Mouse (Mus musculus) cortical plate, adult 2 months (tissue): ENCODE data around the gene Gm6169. TPM values are rescaled to one million over a fixed set of nuclear protein-coding genes. Genes with fewer than 3 reads are reported as not detected.
"Not testable (repeated sequence)": the region's sequence is repeated elsewhere in the genome, so short reads cannot be mapped to it uniquely, and the experiment has no call there.

ENCODE experiments used
- H3K27ac ChIP-seq: fragments of 200-500 bp; 2 replicates; pipeline ENCODE4 v1.5.1; 2012; ENCODE audit warnings: low read length, control low read depth, inconsistent platforms; ENCODE audit not compliant: insufficient read depth
- H3K4me1 ChIP-seq: fragments of 200-500 bp; 2 replicates; pipeline ENCODE4 v1.6.1; 2011; ENCODE audit warnings: low read length; ENCODE audit not compliant: control insufficient read depth, insufficient read depth
- H3K4me3 ChIP-seq: fragments of 200-500 bp; 2 replicates; pipeline ENCODE4 v1.5.1; 2011; ENCODE audit warnings: mild to moderate bottlenecking, low read length, control low read depth; ENCODE audit not compliant: insufficient read depth
- CTCF ChIP-seq: fragments of 200-500 bp; IDR thresholded peaks from 2 replicates; pipeline ENCODE4 v1.5.1; 2011; ENCODE audit warnings: mild to moderate bottlenecking, control low read depth, low read length; ENCODE audit not compliant: insufficient read depth; ENCODE audit errors: extremely low read depth
- POLR2A ChIP-seq: fragments of 200-500 bp; IDR thresholded peaks from 2 replicates; pipeline ENCODE4 v1.6.1; 2011; ENCODE audit warnings: mild to moderate bottlenecking, low read length, control low read depth; ENCODE audit not compliant: insufficient read depth; ENCODE audit errors: extremely low read depth
- polyA plus RNA-seq: library from polyadenylated mRNA; depleted of rRNA; stranded (reverse); fragments of >200 nt; gene quantifications from 2 replicates; pipeline ENCODE4 v1.2.3, GENCODE M21; 2012

The Gm6169 gene
- polyA plus RNA-seq, 1 experiment, result 0.56 TPM

DNA sequence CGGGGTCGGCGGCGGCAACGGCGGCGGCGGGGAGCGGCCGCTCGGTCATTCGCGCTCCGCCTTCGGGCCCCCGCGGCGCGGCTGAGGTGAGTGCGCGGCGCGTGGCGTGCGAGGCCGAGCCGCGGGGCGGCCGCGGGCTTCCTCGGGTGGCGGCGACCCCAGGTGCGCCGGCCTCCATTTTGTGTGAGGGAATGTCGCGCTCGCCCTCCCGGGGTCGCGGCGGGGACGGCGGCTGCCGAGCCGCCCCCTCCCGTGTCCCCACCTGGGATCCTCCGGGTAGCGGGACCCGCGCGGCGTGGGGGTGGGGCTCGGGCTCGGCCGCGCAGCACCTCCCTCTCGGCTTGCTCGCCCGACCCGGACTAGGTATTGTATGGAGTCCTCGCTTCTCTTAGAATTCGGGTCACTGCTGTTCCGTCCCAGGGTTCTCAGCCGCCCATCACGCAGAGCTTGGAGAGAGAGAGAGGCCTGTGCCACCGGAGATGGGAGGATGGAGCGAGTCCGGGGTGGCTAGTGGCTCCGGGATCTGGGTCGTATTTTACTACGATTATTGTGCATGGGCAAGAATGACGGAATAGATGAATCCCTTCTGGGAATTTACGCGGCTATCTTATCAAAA is 27.3 kb downstream of the Gm6169 start:
- TF ChIP-seq CTCF, result no peak
- TF ChIP-seq POLR2A, result no peak
- peak overlapping the region; percentile 46 for H3K4me3 ChIP-seq
- H3K27ac ChIP-seq, result 0 out of 2 replicates have a peak overlapping the region, but pooled peaks have one; percentile 0
- H3K4me1 ChIP-seq, result no peaks in the 10 kb centered on the region; the same call in none of the 2 replicates

DNA sequence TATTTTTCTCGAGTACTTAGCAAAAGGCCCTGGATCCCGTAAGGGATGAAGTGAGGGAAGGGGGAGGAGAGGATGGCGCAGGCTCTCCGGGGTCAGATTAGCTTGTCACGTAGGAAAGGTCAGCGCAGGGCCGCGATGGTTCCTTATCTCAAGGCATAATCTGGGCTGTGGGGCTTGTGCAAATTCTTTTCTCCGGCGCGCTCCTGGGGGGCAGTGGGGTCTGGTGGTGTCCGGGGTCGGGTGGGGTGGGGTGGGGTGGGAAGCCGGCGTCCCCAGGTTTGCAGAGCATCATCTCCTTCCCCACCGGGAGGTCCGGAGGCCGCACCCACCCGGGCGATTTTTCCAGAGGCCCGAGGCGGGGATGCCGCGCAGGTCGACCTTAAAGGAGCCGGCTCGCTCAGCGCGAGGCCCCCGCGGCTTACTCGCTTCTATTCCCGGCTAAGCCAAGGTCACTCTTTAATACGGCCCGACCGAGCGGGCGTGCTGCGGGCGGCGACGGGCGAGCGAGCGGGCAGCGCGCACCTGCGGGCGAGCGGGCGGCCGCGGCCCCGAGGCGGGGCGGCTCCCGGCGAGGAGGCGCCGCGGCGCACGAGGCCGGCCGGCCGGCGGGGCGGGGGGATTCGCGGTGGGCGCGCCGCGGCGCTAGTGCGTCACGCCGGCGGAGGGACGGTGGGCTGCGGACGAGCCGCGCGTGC is 28.0 kb downstream of the Gm6169 start:
- Histone ChIP-seq H3K4me1 (no peaks in the 10 kb centered on the region; the same call in none of the 2 replicates), H3K4me3 (peak overlapping the region; percentile 46), H3K27ac (peak overlapping the region; percentile 93)
- TF ChIP-seq CTCF (no peak), POLR2A (no peak)

DNA sequence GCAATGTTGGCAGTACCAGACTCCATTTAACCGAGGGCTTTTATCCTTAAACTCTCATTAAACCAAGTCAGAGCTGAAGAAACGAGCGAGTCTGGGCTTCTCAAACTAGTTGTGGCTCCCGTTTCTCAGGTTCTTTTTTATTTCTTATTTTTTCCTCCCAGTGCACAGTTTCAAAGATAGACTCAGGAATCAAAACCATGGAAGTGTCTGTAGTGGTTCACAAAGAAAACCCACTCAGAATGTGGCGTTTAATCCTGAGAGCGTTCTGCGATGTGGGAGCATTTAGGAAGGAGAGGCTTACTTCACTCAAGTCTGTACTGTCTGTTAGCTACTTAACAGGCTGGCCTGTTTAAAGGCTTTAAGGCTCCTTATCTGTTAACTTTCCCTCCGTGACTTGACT is 30.9 kb downstream of the Gm6169 start:
- no peaks in the 10 kb centered on the region for H3K4me1 ChIP-seq
- TF ChIP-seq CTCF (no peak), POLR2A (no peak)
- no peak overlapping the region for H3K4me3 ChIP-seq
- H3K27ac ChIP-seq, result no peak overlapping the region

DNA sequence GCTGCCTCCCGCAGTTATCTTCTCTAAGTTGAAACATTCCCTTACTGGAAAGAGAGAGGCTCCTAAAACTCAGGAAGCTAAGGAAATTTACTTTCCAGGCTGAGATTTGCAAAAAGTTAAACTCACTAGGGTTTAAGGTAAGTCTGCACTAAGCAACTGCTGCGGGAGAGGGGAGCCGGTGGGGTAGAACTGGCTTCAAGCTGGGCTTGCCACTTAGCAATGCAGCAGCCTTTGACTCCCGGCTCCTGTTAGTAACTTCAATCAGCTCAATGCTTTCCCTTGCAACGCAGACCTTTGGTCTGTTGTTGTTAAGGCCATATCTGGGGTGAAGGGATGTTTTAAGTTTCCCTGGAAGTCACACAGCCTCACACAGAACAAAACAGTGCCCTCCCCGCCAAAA is 31.3 kb downstream of the Gm6169 start:
- no peak overlapping the region for H3K27ac ChIP-seq
- no peak overlapping the region for H3K4me3 ChIP-seq
- TF ChIP-seq POLR2A (no peak), CTCF (no peak)
- no peaks in the 10 kb centered on the region for H3K4me1 ChIP-seq

DNA sequence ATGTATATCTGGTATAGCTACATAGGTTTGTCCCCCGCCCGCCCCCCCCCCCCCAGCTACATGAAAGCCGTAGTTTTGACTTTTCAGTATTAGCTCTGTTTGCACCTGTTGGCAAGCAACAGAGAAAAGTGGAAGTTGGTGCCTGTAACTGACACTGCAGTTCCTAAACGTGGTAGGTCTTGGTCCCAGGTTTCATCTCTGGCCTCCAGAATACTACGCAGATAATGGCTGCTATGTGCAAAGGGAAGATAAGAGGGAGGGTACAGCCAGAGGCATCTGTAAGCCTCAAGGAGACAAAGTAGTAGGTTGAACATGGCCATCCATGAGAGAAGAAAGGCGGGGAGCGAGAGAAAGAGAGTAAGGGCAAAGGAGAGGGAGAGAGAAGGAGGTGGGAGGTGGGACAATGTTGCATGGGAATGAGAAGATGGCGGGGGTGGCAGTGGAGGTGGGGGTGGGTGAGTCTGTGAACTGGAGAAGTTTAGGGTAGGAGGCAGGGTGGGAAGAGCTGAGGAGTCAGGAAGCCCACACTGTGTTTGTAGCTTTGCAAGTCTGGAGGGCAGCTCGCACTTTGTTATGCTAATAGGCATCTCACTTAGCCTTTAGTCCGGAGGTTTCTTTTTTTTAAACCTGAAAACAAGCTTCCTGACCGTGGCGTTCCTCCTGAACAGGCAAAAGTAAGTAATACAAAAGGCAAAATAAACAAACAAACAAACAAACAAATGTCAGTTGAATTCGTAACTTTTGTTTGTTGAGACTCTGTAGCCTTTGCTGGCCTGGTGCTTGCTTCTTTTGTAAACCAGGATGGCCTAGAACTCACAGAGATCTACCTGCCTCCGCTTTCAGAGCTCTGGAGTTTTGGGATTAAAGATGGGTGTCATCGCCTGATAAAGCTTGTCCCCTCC is 32.1 kb downstream of the Gm6169 start, which contains the start of gene Fam169a:
Fam169a (plus strand) TSS at position 638 of the 902 bp plus-strand sequence.
- TF ChIP-seq CTCF (no peak), POLR2A (no peak)
- no peaks in the 10 kb centered on the region for H3K4me1 ChIP-seq

DNA sequence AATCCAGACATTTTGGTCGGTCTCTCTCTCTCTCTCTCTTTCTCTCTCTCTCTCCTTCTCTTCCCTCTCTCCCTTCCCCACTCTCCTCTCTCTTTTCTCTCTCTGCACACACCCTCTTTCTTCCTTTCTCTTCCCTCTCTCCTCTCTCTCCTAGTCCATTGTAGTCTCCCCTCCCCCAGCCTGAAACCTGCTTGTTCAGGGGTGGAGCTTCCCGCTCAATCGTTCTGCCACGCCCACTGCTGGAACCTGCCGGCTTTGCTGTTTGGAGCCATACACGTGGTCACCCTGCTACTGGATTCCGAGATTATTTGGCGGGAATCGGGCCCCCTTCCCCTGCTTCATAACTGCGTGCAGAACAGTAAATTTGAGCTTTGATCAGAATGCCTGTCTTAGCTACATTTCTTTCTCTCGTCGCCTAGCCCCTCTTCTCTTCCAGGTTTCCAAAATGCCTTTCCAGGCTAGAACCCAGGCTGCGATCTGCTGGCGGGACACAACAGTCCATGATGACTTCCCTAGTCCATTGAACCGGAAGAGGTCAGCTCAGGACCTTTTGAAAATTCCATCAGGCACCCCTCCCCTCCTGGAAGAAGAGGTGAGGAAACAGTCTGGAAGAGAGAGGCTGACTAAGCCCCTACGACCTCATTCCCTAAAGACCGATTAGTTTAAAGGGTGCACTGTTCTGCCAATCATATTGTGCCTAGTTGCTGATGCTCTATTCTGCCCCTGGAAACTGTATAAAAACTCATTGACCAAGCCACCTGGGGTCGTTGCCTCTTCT is 34.0 kb downstream of the Gm6169 start:
- H3K4me3 ChIP-seq, H3K4me1 ChIP-seq, H3K27ac ChIP-seq: not testable (repeated sequence)

More for the DNA sequence above, 32.1 kb downstream of the Gm6169 start, which contains the start of gene Fam169a:
- Histone ChIP-seq H3K4me3 (no peak within 1 kb of the TSS), H3K27ac (no peak within 1 kb of the TSS)

DNA sequence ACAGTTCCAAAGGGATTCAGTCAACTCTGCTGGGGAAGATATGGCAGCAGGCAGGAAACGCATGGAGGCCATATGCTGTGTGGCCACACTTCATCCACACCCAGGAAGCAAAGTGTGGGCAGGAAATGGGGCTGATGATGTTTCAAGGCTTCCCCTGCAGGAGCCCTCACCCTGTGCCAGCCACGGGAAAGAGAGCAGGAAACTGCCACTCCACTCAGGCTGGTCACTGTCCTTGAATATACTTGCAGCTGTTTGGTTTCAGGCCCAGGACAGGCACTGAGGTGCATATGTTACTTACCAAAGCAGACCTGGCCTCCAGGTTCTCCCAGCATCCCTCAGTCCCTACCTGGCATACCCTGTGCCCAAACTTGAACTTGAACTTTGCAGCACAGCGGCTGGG is 34.6 kb downstream of the Gm6169 start:
- no peak overlapping the region for H3K4me3 ChIP-seq
- no peak overlapping the region for H3K27ac ChIP-seq
- no peaks in the 10 kb centered on the region for H3K4me1 ChIP-seq
- TF ChIP-seq POLR2A, result no peak
- TF ChIP-seq CTCF, result no peak

DNA sequence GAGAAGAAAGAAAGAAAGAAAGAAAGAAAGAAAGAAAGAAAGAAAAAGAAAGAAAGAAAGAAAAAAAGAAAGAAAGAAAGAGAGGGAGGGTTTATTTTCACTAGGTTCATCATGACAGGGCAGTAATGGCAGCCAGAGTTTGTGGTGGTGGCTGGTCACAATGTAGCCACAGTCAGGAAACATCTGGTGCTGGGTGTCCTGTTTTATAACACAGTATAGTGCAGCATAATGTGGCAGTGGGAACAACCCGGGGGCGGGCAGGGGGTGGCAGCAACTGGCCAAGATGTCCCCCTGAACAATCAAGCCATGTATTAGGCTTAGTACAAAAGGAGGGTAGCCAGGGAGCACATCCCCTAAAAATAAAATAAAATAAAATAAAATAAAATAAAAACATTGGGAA is 35.6 kb downstream of the Gm6169 start:
- H3K4me3 ChIP-seq, result no peak overlapping the region

DNA sequence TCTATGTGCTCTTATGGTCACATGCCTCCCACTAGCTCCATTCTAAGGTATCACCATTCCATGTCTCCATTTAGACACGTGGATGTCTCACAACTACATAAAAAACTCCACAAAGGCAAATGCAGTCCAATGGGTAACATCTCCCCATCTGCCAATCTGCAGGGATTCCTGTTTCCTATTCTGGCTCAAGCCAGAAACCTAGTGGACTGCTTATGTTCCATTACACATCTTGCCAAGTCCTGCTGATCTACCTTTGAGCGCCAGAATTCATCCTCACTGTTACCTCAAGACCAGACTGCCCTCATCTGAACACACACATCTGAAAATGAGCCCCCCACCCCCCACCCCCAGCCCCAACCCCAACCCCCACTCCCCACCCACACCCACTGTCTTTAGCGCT is 36.9 kb downstream of the Gm6169 start:
- Histone ChIP-seq H3K4me1 (no peaks in the 10 kb centered on the region), H3K27ac (no peak overlapping the region), H3K4me3 (no peak overlapping the region)
- TF ChIP-seq POLR2A, result no peak

More for the DNA sequence above, 35.6 kb downstream of the Gm6169 start:
- Histone ChIP-seq H3K27ac (no peak overlapping the region), H3K4me1 (no peaks in the 10 kb centered on the region)
- TF ChIP-seq POLR2A, result no peak
- no peak for TF ChIP-seq CTCF
